Mouse (Mus musculus): ENCODE measurements around the gene Gga1.

DNA sequence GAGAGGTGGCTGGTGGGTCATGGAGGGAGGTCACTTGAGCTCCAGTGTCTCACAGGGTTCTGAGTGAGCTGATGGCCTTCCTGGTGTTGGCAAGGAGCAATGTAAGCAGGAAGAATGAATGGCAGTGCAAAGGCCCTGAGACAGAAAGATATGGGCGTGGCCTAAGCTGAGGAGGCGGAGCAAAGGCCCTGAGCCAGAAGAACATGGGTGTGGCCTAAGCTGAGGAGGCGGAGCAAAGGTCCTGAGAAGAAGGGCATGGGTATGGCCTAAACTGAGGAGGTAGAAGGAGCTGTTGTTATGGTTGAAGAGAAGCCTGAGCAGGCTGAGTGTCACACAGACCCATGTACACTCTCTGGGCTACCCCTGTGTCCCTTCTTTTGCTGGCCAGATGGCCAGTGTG lies 43.4 kb upstream of the Gga1 start:
- TF ChIP-seq POLR2A (IDR thresholded peaks at IDR 0.05; ENCODE audit: insufficient read depth, low read depth, low read length) = no peak
- no peak for TF ChIP-seq CTCF (IDR thresholded peaks at IDR 0.05; ENCODE audit: insufficient read depth, low read depth, low read length)
